Mouse (Mus musculus) forebrain, embryonic 15.5 days (tissue): Measurements from ENCODE around the gene Wnt10a. TPM values are rescaled to one million over a fixed set of nuclear protein-coding genes. Genes with fewer than 3 reads are reported as not detected.

ENCODE experiments used
- ATAC-seq: fragments of 200-750 bp; cut with Nextera tagmentation; replicated peaks from 2 replicates; pipeline ENCODE4 v1.8.0; 2017; ENCODE audit warnings: mild to moderate bottlenecking, moderate TSS enrichment, moderate library complexity
- H3K27ac ChIP-seq: fragments of 300-500 bp; sonication (generic); replicated peaks from 2 replicates; pipeline ENCODE4 v1.5.1; 2015; ENCODE audit warnings: mild to moderate bottlenecking, inconsistent platforms
- H3K27me3 ChIP-seq: fragments of 300-500 bp; sonication (generic); 2 replicates; pipeline ENCODE4 v1.6.1; 2015; ENCODE audit warnings: inconsistent platforms
- H3K36me3 ChIP-seq: fragments of 300-500 bp; sonication (generic); 2 replicates; pipeline ENCODE4 v1.6.1; 2015; ENCODE audit warnings: mild to moderate bottlenecking, inconsistent platforms
- H3K4me1 ChIP-seq: fragments of 300-500 bp; sonication (generic); 2 replicates; pipeline ENCODE4 v1.6.1; 2015; ENCODE audit warnings: inconsistent platforms
- H3K4me2 ChIP-seq: fragments of 300-500 bp; sonication (generic); replicated peaks from 2 replicates; pipeline ENCODE4 v1.6.1; 2015; ENCODE audit warnings: mild to moderate bottlenecking, inconsistent platforms
- H3K4me3 ChIP-seq: fragments of 300-500 bp; sonication (generic); 2 replicates; pipeline ENCODE4 v1.5.1; 2015; ENCODE audit warnings: mild to moderate bottlenecking, inconsistent platforms
- H3K9ac ChIP-seq: fragments of 300-500 bp; sonication (generic); replicated peaks from 2 replicates; pipeline ENCODE4 v1.6.1; 2015; ENCODE audit warnings: mild to moderate bottlenecking, inconsistent platforms
- H3K9me3 ChIP-seq: fragments of 300-500 bp; sonication (generic); 2 replicates; pipeline ENCODE4 v1.6.1; 2016; ENCODE audit warnings: inconsistent platforms
- WGBS: fragments of 180-500 bp; shearing (Covaris S2); methylation state at CpG from one replicate; pipeline ENCODE4 v1.1.7; 2015; ENCODE audit warnings: mixed read lengths; 5-methylcytosine and 5-hydroxymethylcytosine counted together
- polyA plus RNA-seq: library from polyadenylated mRNA; unstranded; fragments of >200 nt; fragmentation: Nextera tagmentation; extraction: Ambion mirVana; gene quantifications from 2 replicates; pipeline ENCODE4 v1.2.1, GENCODE M21; 2015

The Wnt10a gene
- polyA plus RNA-seq, 1 experiment from 2014 or later: 0.50 TPM

- no peak; the same call in 1 of the 2 replicates for ATAC-seq
- 0 out of 2 replicates have a peak overlapping the region, but pooled peaks have one; percentile 35 for H3K9ac ChIP-seq
Measured at GRCm38 (mm10) chr1:74770727-74771466, 20.4 kb upstream of the Wnt10a start.

GRCm38 (mm10) chr1:74771467-74771844 is 19.9 kb upstream of the Wnt10a start:
- Histone ChIP-seq H3K36me3 (no peaks in the 10 kb centered on the region), H3K27me3 (peaks cover 83% of the 10 kb centered on the region), H3K9me3 (no peaks in the 10 kb centered on the region), H3K4me1 (peaks cover 29% of the 10 kb centered on the region), H3K27ac (no peak overlapping the region), H3K4me3 (peak overlapping the region; percentile 48), H3K4me2 (peak overlapping the region; percentile 88), H3K9ac (peak overlapping the region; percentile 35; the same call in 1 of the 2 replicates)
- under 1% methylated on average over 25 of the region's 26 CpGs for WGBS
- no peak for ATAC-seq

More at GRCm38 (mm10) chr1:74770727-74771466, 20.4 kb upstream of the Wnt10a start:
- no peak overlapping the region for H3K27ac ChIP-seq
- peaks cover 29% of the 10 kb centered on the region for H3K4me1 ChIP-seq
- H3K27me3 ChIP-seq: peaks cover 77% of the 10 kb centered on the region
- peak overlapping the region; percentile 88 for H3K4me2 ChIP-seq
- under 1% methylated on average over 35 of the region's 35 CpGs for WGBS
- no peaks in the 10 kb centered on the region for H3K9me3 ChIP-seq
- peak overlapping the region; percentile 48 for H3K4me3 ChIP-seq
- H3K36me3 ChIP-seq: no peaks in the 10 kb centered on the region

GRCm38 (mm10) chr1:74771845-74771930 is 19.6 kb upstream of the Wnt10a start, which contains the start of gene Wnt6:
Gene Wnt6 (plus strand): TSS chr1:74771892.
- H3K27ac ChIP-seq: no peak within 1 kb of the TSS
- peak within 1 kb of the TSS; percentile 88 for H3K4me2 ChIP-seq
- H3K9me3 ChIP-seq: no peaks in the 10 kb centered on the region
- H3K9ac ChIP-seq: peak within 1 kb of the TSS; percentile 35
- WGBS: 3% methylated on average over 6 of the region's 8 CpGs
- peak within 1 kb of the TSS; percentile 48 for H3K4me3 ChIP-seq
- no peaks in the 10 kb centered on the region for H3K36me3 ChIP-seq
- peaks cover 85% of the 10 kb centered on the region for H3K27me3 ChIP-seq
- peaks cover 29% of the 10 kb centered on the region for H3K4me1 ChIP-seq
- no peak for ATAC-seq

GRCm38 (mm10) chr1:74771931-74772620 is 19.2 kb upstream of the Wnt10a start:
- WGBS: under 1% methylated on average over 36 of the region's 51 CpGs
- no peaks in the 10 kb centered on the region for H3K9me3 ChIP-seq
- ATAC-seq: 0 out of 2 replicates have a peak, but pooled peaks have one; percentile 30

GRCm38 (mm10) chr1:74773136-74773535 is 18.2 kb upstream of the Wnt10a start:
- peak; percentile 85 for ATAC-seq

More at GRCm38 (mm10) chr1:74771931-74772620, 19.2 kb upstream of the Wnt10a start:
- Histone ChIP-seq H3K4me2 (peak overlapping the region; percentile 88), H3K9ac (peak overlapping the region; percentile 35), H3K36me3 (no peaks in the 10 kb centered on the region), H3K4me1 (peaks cover 29% of the 10 kb centered on the region), H3K27ac (no peak overlapping the region), H3K4me3 (peak overlapping the region; percentile 48), H3K27me3 (peaks cover 89% of the 10 kb centered on the region)

GRCm38 (mm10) chr1:74774062-74774461 is 17.3 kb upstream of the Wnt10a start:
- H3K4me1 ChIP-seq: peaks cover 29% of the 10 kb centered on the region
- no peak for ATAC-seq

More at GRCm38 (mm10) chr1:74773136-74773535, 18.2 kb upstream of the Wnt10a start:
- under 1% methylated on average over 15 of the region's 15 CpGs for WGBS
- Histone ChIP-seq H3K4me3 (peak overlapping the region; percentile 26), H3K36me3 (no peaks in the 10 kb centered on the region), H3K4me2 (peak overlapping the region; percentile 88), H3K27ac (no peak overlapping the region), H3K9me3 (no peaks in the 10 kb centered on the region), H3K27me3 (peaks cover 86% of the 10 kb centered on the region), H3K4me1 (peaks cover 29% of the 10 kb centered on the region), H3K9ac (no peak overlapping the region)

GRCm38 (mm10) chr1:74775816-74776215 is 15.5 kb upstream of the Wnt10a start:
- H3K4me1 ChIP-seq: peaks cover 25% of the 10 kb centered on the region
- H3K9me3 ChIP-seq: no peaks in the 10 kb centered on the region
- H3K4me2 ChIP-seq: no peak overlapping the region
- H3K27me3 ChIP-seq: peaks cover 83% of the 10 kb centered on the region
- H3K9ac ChIP-seq: no peak overlapping the region
- H3K36me3 ChIP-seq: no peaks in the 10 kb centered on the region
- no peak overlapping the region for H3K27ac ChIP-seq
- no peak for ATAC-seq
- H3K4me3 ChIP-seq: no peak overlapping the region
- WGBS: 9% methylated on average over 5 of the region's 5 CpGs

More at GRCm38 (mm10) chr1:74774062-74774461, 17.3 kb upstream of the Wnt10a start:
- H3K27me3 ChIP-seq: peaks cover 87% of the 10 kb centered on the region
- H3K4me2 ChIP-seq: no peak overlapping the region
- H3K27ac ChIP-seq: no peak overlapping the region
- no peaks in the 10 kb centered on the region for H3K9me3 ChIP-seq
- H3K4me3 ChIP-seq: no peak overlapping the region
- H3K36me3 ChIP-seq: no peaks in the 10 kb centered on the region
- WGBS: 11% methylated on average over 7 of the region's 7 CpGs
- no peak overlapping the region for H3K9ac ChIP-seq

- no peaks in the 10 kb centered on the region for H3K9me3 ChIP-seq
- no peaks in the 10 kb centered on the region for H3K36me3 ChIP-seq
- H3K4me3 ChIP-seq: no peak overlapping the region
- H3K27me3 ChIP-seq: peaks cover 84% of the 10 kb centered on the region
- H3K4me1 ChIP-seq: peaks cover 7% of the 10 kb centered on the region
- 28% methylated on average over 3 of the region's 3 CpGs for WGBS
- H3K9ac ChIP-seq: no peak overlapping the region
- no peak overlapping the region for H3K4me2 ChIP-seq
- no peak for ATAC-seq
- H3K27ac ChIP-seq: no peak overlapping the region
Measured at GRCm38 (mm10) chr1:74778934-74779486, 12.3 kb upstream of the Wnt10a start.

GRCm38 (mm10) chr1:74782045-74782444 is 9.3 kb upstream of the Wnt10a start:
- H3K4me1 ChIP-seq: peaks cover 13% of the 10 kb centered on the region
- H3K27me3 ChIP-seq: peaks cover 83% of the 10 kb centered on the region
- H3K4me2 ChIP-seq: no peak overlapping the region
- ATAC-seq: no peak
- no peak overlapping the region for H3K27ac ChIP-seq
- no peaks in the 10 kb centered on the region for H3K36me3 ChIP-seq
- 10% methylated on average over 14 of the region's 14 CpGs for WGBS
- H3K9ac ChIP-seq: no peak overlapping the region
- H3K4me3 ChIP-seq: no peak overlapping the region
- H3K9me3 ChIP-seq: no peaks in the 10 kb centered on the region

GRCm38 (mm10) chr1:74783554-74783953 is 7.8 kb upstream of the Wnt10a start:
- ATAC-seq: no peak; the same call in 1 of the 2 replicates
- H3K27me3 ChIP-seq: peaks cover 90% of the 10 kb centered on the region
- no peaks in the 10 kb centered on the region for H3K9me3 ChIP-seq
- H3K9ac ChIP-seq: no peak overlapping the region
- no peak overlapping the region for H3K27ac ChIP-seq
- 1% methylated on average over 13 of the region's 13 CpGs for WGBS
- H3K4me1 ChIP-seq: peaks cover 13% of the 10 kb centered on the region
- peak overlapping the region; percentile 46 for H3K4me3 ChIP-seq
- no peaks in the 10 kb centered on the region for H3K36me3 ChIP-seq
- peak overlapping the region; percentile 87 for H3K4me2 ChIP-seq

GRCm38 (mm10) chr1:74784041-74784759 is 7.1 kb upstream of the Wnt10a start:
- Histone ChIP-seq H3K9ac (peak overlapping the region; percentile 35), H3K4me3 (peak overlapping the region; percentile 46), H3K36me3 (no peaks in the 10 kb centered on the region), H3K27me3 (peaks cover 90% of the 10 kb centered on the region), H3K4me2 (peak overlapping the region; percentile 87), H3K27ac (no peak overlapping the region), H3K9me3 (no peaks in the 10 kb centered on the region), H3K4me1 (peaks cover 13% of the 10 kb centered on the region)
- under 1% methylated on average over 67 of the region's 67 CpGs for WGBS
- ATAC-seq: peak; percentile 44; the same call in 1 of the 2 replicates

GRCm38 (mm10) chr1:74787846-74788245 is 3.5 kb upstream of the Wnt10a start:
- H3K4me2 ChIP-seq: no peak overlapping the region
- WGBS: 4% methylated on average over 7 of the region's 7 CpGs
- H3K27ac ChIP-seq: no peak overlapping the region
- peaks cover 24% of the 10 kb centered on the region for H3K4me1 ChIP-seq
- ATAC-seq: no peak
- no peaks in the 10 kb centered on the region for H3K9me3 ChIP-seq
- H3K4me3 ChIP-seq: no peak overlapping the region
- H3K27me3 ChIP-seq: peaks cover 94% of the 10 kb centered on the region
- no peak overlapping the region for H3K9ac ChIP-seq
- no peaks in the 10 kb centered on the region for H3K36me3 ChIP-seq
